In genomic region chr6:97857690-97858089, GRCm38 (mm10) we compare ENCODE assay signal across 9 mouse cellular contexts. TPM values are rescaled to one million over a fixed set of nuclear protein-coding genes. Genes with fewer than 3 reads are reported as not detected.
DNase-seq lines count a peak whose midpoint lies in the region; ATAC-seq and TF ChIP-seq lines count a peak whose summit lies in the region.
"Had no signal": no experiment of that assay in that cellular context is flagged by ENCODE, and none has a peak within 500 bp of the region (broad histone marks: within the 10 kb centered on the region; RNA-seq: fewer than 3 reads in every experiment).

No protein-coding gene starts in this region.

- TF ChIP-seq CTCF in kidney, adult 2 months (conservative IDR thresholded peaks at IDR 0.05; ENCODE audit: insufficient read depth, insufficient read length, low read depth, low read length): no peak; the same call in 1 of the 2 replicates
- TF ChIP-seq CTCF in lung, embryonic 14.5 days (IDR thresholded peaks at IDR 0.05; ENCODE audit: low read depth): peak; percentile 37

- H3K4me1 ChIP-seq in kidney, adult 2 months (ENCODE audit: control insufficient read depth, insufficient read depth, low read length): no peaks in the 10 kb centered on the region
- no peaks in the 10 kb centered on the region for H3K4me1 ChIP-seq in kidney, embryonic 15.5 days
- peaks cover 7% of the 10 kb centered on the region; the same call in 1 of the 2 replicates for H3K4me1 ChIP-seq in brown adipose tissue, adult 24 weeks (ENCODE audit: control insufficient read depth, insufficient read depth, insufficient read length, low read length)
- no peaks in the 10 kb centered on the region for H3K4me1 ChIP-seq in lung, embryonic 14.5 days (ENCODE audit: insufficient read depth)
- no peaks in the 10 kb centered on the region for H3K4me1 ChIP-seq in hindbrain, embryonic 16.5 days (ENCODE audit: control insufficient read depth, insufficient read depth, low read depth, low read length)

- no peaks in the 10 kb centered on the region for H3K9me3 ChIP-seq in kidney, embryonic 15.5 days (replicated peaks)
- no peaks in the 10 kb centered on the region for H3K9me3 ChIP-seq in lung, embryonic 14.5 days (ENCODE audit: low read depth, low read length)
- no peaks in the 10 kb centered on the region for H3K9me3 ChIP-seq in hindbrain, embryonic 16.5 days (ENCODE audit: control insufficient read depth, low read length)
- H3K9me3 ChIP-seq: limb, embryonic 13.5 days had no signal

- intact Hi-C loops in gastrocnemius, postnatal 36 days (cut with DNase I): no loop called here
- intact Hi-C loops in left cerebral cortex, postnatal 36 days (cut with DNase I): no loop called here

- WGBS in kidney, adult 2 months: 39% methylated on average over 3 of the region's 3 CpGs
- WGBS in kidney, embryonic 15.5 days: 37% methylated on average over 3 of the region's 3 CpGs
- WGBS in lung, embryonic 14.5 days: 54% methylated on average over 3 of the region's 3 CpGs
- WGBS in hindbrain, embryonic 16.5 days: 62% methylated on average over 2 of the region's 3 CpGs

- no peaks in the 10 kb centered on the region for H3K27me3 ChIP-seq in kidney, adult 2 months (replicated peaks; ENCODE audit: control insufficient read depth, insufficient read depth, low read length)
- no peaks in the 10 kb centered on the region for H3K27me3 ChIP-seq in kidney, embryonic 15.5 days
- H3K27me3 ChIP-seq in lung, embryonic 14.5 days (ENCODE audit: insufficient read depth, low read length): no peaks in the 10 kb centered on the region
- no peaks in the 10 kb centered on the region for H3K27me3 ChIP-seq in hindbrain, embryonic 16.5 days (replicated peaks; ENCODE audit: control insufficient read depth, insufficient read depth, low read length)
- H3K27me3 ChIP-seq: limb, embryonic 13.5 days had no signal

- no peak overlapping the region for H3K27ac ChIP-seq in kidney, adult 2 months (ENCODE audit: insufficient read depth, low read depth, low read length)
- no peak overlapping the region for H3K27ac ChIP-seq in kidney, embryonic 15.5 days
- peak overlapping the region; percentile 52 for H3K27ac ChIP-seq in brown adipose tissue, adult 24 weeks (replicated peaks; ENCODE audit: low read depth, low read length)
- H3K27ac ChIP-seq in lung, embryonic 14.5 days (ENCODE audit: low read depth): no peak overlapping the region
- no peak overlapping the region for H3K27ac ChIP-seq in hindbrain, embryonic 16.5 days (ENCODE audit: low read depth, low read length)
- H3K27ac ChIP-seq: limb, embryonic 13.5 days had no signal

- H3K36me3 ChIP-seq in kidney, adult 2 months (ENCODE audit: control insufficient read depth, insufficient read depth, low read length): no peaks in the 10 kb centered on the region
- H3K36me3 ChIP-seq in kidney, embryonic 15.5 days: no peaks in the 10 kb centered on the region
- H3K36me3 ChIP-seq in lung, embryonic 14.5 days (ENCODE audit: insufficient read depth): no peaks in the 10 kb centered on the region
- H3K36me3 ChIP-seq in hindbrain, embryonic 16.5 days (ENCODE audit: control insufficient read depth, insufficient read depth, low read length): no peaks in the 10 kb centered on the region
- H3K36me3 ChIP-seq: limb, embryonic 13.5 days had no signal

- H3K4me3 ChIP-seq in kidney, adult 2 months (ENCODE audit: insufficient read depth, low read depth, low read length): no peak overlapping the region
- no peak overlapping the region for H3K4me3 ChIP-seq in kidney, embryonic 15.5 days (replicated peaks)
- no peak overlapping the region for H3K4me3 ChIP-seq in brown adipose tissue, adult 24 weeks (ENCODE audit: insufficient read depth, low read depth, low read length)
- no peak overlapping the region for H3K4me3 ChIP-seq in lung, embryonic 14.5 days (ENCODE audit: low read depth, low read length)
- H3K4me3 ChIP-seq in hindbrain, embryonic 16.5 days (ENCODE audit: low read length): no peak overlapping the region
- H3K4me3 ChIP-seq: limb, embryonic 13.5 days had no signal

- TF ChIP-seq POLR2A in kidney, adult 2 months (IDR thresholded peaks at IDR 0.05; ENCODE audit: low read depth, low read length): no peak

- H3K9ac ChIP-seq in kidney, embryonic 15.5 days: no peak overlapping the region
- no peak overlapping the region for H3K9ac ChIP-seq in lung, embryonic 14.5 days
- H3K9ac ChIP-seq in hindbrain, embryonic 16.5 days (ENCODE audit: low read depth, low read length): no peak overlapping the region
- H3K9ac ChIP-seq: limb, embryonic 13.5 days had no signal

- ATAC-seq in kidney, embryonic 15.5 days (replicated peaks; ENCODE audit: low FRiP score): no peak
- ATAC-seq in lung, embryonic 14.5 days (ENCODE audit: insufficient read depth): no peak
- no peak for ATAC-seq in hindbrain, embryonic 16.5 days

- no peak overlapping the region for H3K4me2 ChIP-seq in kidney, embryonic 15.5 days
- no peak overlapping the region for H3K4me2 ChIP-seq in lung, embryonic 14.5 days
- no peak overlapping the region for H3K4me2 ChIP-seq in hindbrain, embryonic 16.5 days (ENCODE audit: low read length)
- H3K4me2 ChIP-seq: limb, embryonic 13.5 days had no signal

- peak; percentile 43 for DNase-seq in kidney, adult 2 months
- DNase-seq in gastrocnemius, postnatal 36 days: peak; percentile 30 to 51
- peak; percentile 34 for DNase-seq in lung, embryonic 14.5 days
- no peak for DNase-seq in T-cell, adult 2 months (ENCODE audit: low spot score)
- DNase-seq in left cerebral cortex, postnatal 36 days (ENCODE audit: low spot score in 2 of 2): no peak

RNA-seq across cellular contexts. Expression of gene Mitf, which starts 50.8 kb away (rescaled TPM):
- 8.3 and 9.9 TPM in 2 replicates for polyA plus RNA-seq in kidney, adult 2 months (2012; rRNA removed)
- polyA plus RNA-seq in kidney, embryonic 15.5 days (2015; fragmentation: Nextera tagmentation; extraction: Ambion mirVana): 2.5 and 3.4 TPM in 2 replicates
- polyA plus RNA-seq in brown adipose tissue, adult 24 weeks (2012; ENCODE audit: insufficient read depth, insufficient read length, missing spikeins): 2.9 and 3.0 TPM in 2 replicates
- total RNA-seq in gastrocnemius, postnatal 36 days (2021): 10 to 100 TPM; 12.8 to 14.6 TPM
- 1.4 and 2.0 TPM in 2 replicates for polyA plus RNA-seq in lung, embryonic 14.5 days (2014; fragmentation: Nextera tagmentation; extraction: Ambion mirVana)
- 1 to 10 TPM; 6.5 to 8.8 TPM for total RNA-seq in left cerebral cortex, postnatal 36 days (2021)
- polyA plus RNA-seq in hindbrain, embryonic 16.5 days (2015; fragmentation: Nextera tagmentation; extraction: Ambion mirVana): 1.6 and 1.9 TPM in 2 replicates

Comparison
In these comparisons a context has a peak if more than half of its experiments do, and no peak if none do; other contexts are left out.
1. DNase-seq: peak in kidney, adult 2 months (single experiment), gastrocnemius, postnatal 36 days (2 of 2) and lung, embryonic 14.5 days (single experiment); none in T-cell, adult 2 months (single experiment) and left cerebral cortex, postnatal 36 days (0 of 2).